Mouse (Mus musculus) ES-E14 (cell line): Measurements from ENCODE around the gene Rnpepl1.

Experiments
- CHD2 ChIP-seq: IDR thresholded peaks from 2 replicates; pipeline ENCODE4 v1.6.1; 2014; ENCODE audit warnings: mild to moderate bottlenecking, low read depth, low read length, inconsistent platforms
- MAFK ChIP-seq: IDR thresholded peaks from 2 replicates; pipeline ENCODE4 v1.6.1; 2014; ENCODE audit warnings: mild to moderate bottlenecking, low read depth, low read length, inconsistent platforms; ENCODE audit not compliant: insufficient read depth
- ZC3H11A ChIP-seq: IDR thresholded peaks from 2 replicates; pipeline ENCODE4 v1.6.1; 2012; ENCODE audit warnings: low read depth, mild to moderate bottlenecking, inconsistent platforms, low read length, borderline replicate concordance
- ZNF384 ChIP-seq: IDR thresholded peaks from 2 replicates; pipeline ENCODE4 v1.6.1; 2012; ENCODE audit warnings: low read depth, low read length, inconsistent platforms

DNA sequence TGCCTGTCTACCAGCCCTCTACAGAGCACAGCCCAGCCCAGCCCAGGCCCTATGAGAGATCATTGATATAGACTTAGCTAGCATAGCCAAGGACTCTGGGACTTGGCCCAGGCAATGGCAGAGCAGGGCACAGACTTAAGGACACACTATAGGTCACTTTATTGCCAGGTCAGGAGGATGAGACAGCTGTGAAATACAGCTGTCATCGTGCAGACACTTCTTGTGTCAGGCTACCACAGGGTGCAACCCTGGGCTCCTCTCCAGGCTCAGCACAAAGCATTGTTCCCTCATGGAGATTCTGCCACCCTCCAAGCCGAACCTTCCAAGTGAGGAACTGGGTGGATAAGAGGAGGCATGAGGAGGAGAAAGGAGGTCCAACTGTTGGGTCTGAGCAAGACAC is 40.6 kb upstream of the Rnpepl1 start:
- TF ChIP-seq ZC3H11A (no peak), ZNF384 (no peak), MAFK (no peak), CHD2 (no peak)
